8 mouse cellular contexts compared by ENCODE assay signal in the genomic region with DNA sequence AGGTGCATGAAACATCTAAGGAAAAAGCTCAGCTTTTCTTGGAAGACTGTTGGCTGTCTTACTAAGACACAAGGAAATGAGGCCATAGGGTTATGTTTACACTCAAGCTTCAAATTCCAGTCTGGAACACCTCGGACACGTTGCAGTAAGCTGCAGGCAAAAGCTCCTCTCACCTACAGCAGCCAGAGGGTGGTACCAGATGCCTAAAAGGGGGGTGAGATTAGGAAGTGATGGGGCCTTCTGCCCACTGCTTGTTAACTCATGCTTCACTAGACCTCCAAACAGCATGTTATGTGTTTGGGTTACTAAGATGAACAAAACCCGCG. TPM values are rescaled to one million over a fixed set of nuclear protein-coding genes. Genes with fewer than 3 reads are reported as not detected.
DNase-seq lines count a peak whose midpoint lies in the region; ATAC-seq lines count a peak whose summit lies in the region.

No protein-coding gene starts in this region.

- intact Hi-C loops in heart, postnatal 14 days (cut with DNase I), result loop anchor here (10.0 kb wide), 1 partner anchor 182 kb away; no protein-coding TSS in a partner anchor

- H3K27ac ChIP-seq in heart, embryonic 14.5 days (replicated peaks in 1 of 2; ENCODE audit: control insufficient read depth in 1 of 2, insufficient read depth in 1 of 2, low read depth in 2 of 2, low read length in 2 of 2), result peak overlapping the region; percentile 92 to 99
- peak overlapping the region; percentile 95 for H3K27ac ChIP-seq in hindbrain, embryonic 10.5 days

- no peaks in the 10 kb centered on the region for H3K27me3 ChIP-seq in heart, embryonic 14.5 days (ENCODE audit: control insufficient read depth, insufficient read depth, low read length)
- no peaks in the 10 kb centered on the region for H3K27me3 ChIP-seq in hindbrain, embryonic 10.5 days (ENCODE audit: insufficient read depth, poor library complexity, severe bottlenecking)

- H3K9me3 ChIP-seq in heart, embryonic 14.5 days (ENCODE audit: control insufficient read depth, low read length), result no peaks in the 10 kb centered on the region
- H3K9me3 ChIP-seq in hindbrain, embryonic 10.5 days, result no peaks in the 10 kb centered on the region

- 20% methylated on average over 4 of the region's 4 CpGs for WGBS in heart, embryonic 14.5 days
- 14% methylated on average over 4 of the region's 4 CpGs for WGBS in hindbrain, embryonic 10.5 days

- H3K4me3 ChIP-seq in heart, embryonic 14.5 days (ENCODE audit: control insufficient read depth in 1 of 2, insufficient read depth in 1 of 2, low read depth in 1 of 2, low read length in 2 of 2), result peak overlapping the region; percentile 57 to 91
- peak overlapping the region; percentile 60 for H3K4me3 ChIP-seq in hindbrain, embryonic 10.5 days

- H3K4me1 ChIP-seq in heart, embryonic 14.5 days (ENCODE audit: control insufficient read depth in 2 of 2, insufficient read depth in 2 of 2, low read length in 2 of 2), result no peaks in the 10 kb centered on the region
- no peaks in the 10 kb centered on the region for H3K4me1 ChIP-seq in hindbrain, embryonic 10.5 days (replicated peaks)

- H3K36me3 ChIP-seq in heart, embryonic 14.5 days (ENCODE audit: control insufficient read depth, insufficient read depth, low read length), result peaks cover 23% of the 10 kb centered on the region
- H3K36me3 ChIP-seq in hindbrain, embryonic 10.5 days, result peaks cover 10% of the 10 kb centered on the region

- no peak for DNase-seq in heart, postnatal 14 days
- DNase-seq in MEL-GATA-1-ER (ENCODE audit: extremely low read depth, low read depth), result peak; percentile 40
- DNase-seq in hindbrain, embryonic 10.5 days (ENCODE audit: low spot score), result no peak
- DNase-seq in gastrocnemius, adult 8-10 months (ENCODE audit: low spot score in 2 of 2), result no peak
- no peak for DNase-seq in layer of hippocampus, adult 11-12 months (ENCODE audit: low spot score)

- H3K9ac ChIP-seq in heart, embryonic 14.5 days (ENCODE audit: low read length), result peak overlapping the region; percentile 76

- H3K4me2 ChIP-seq in heart, embryonic 14.5 days (ENCODE audit: low read length), result peak overlapping the region; percentile 60

- ATAC-seq in heart, embryonic 14.5 days (ENCODE audit: insufficient number of reproducible peaks, insufficient read depth, low FRiP score, low read depth), result 0 out of 2 replicates have a peak, but pooled peaks have one; percentile 20
- peak; percentile 30; the same call in 1 of the 2 replicates for ATAC-seq in megakaryocyte progenitor cell, adult 5-6 weeks (replicated peaks; ENCODE audit: poor library complexity)
- no peak for ATAC-seq in activated CD4-positive, CD25-positive, alpha-beta regulatory T cell, adult 4 months

RNA-seq across cellular contexts. Expression of a gene that starts 0.6 kb away (rescaled TPM):
- polyA plus RNA-seq in heart, embryonic 14.5 days (2014; fragmentation: Nextera tagmentation; extraction: Ambion mirVana), result 66.5 and 66.6 TPM in 2 replicates
- 10 to 100 TPM; 46.1 to 50.5 TPM for total RNA-seq in heart, postnatal 14 days (2021)
- 60.4 and 73.7 TPM in 2 replicates for polyA plus RNA-seq in hindbrain, embryonic 10.5 days (2016; fragmentation: Nextera tagmentation; extraction: Ambion mirVana)
- 48.9 and 56.2 TPM in 2 replicates for total RNA-seq in megakaryocyte progenitor cell, adult 5-6 weeks (2015)
- total RNA-seq in megakaryocyte progenitor cell, adult 5-6 weeks (2017), result 73.3 and 81.0 TPM in 2 replicates
- total RNA-seq in gastrocnemius, adult 8-10 months (2022), result 100 to 1,000 TPM in 2 of 4 experiments, 10 to 100 TPM in 2; 85.3 to 108 (median 99.4) TPM
- polyA plus RNA-seq in activated CD4-positive, CD25-positive, alpha-beta regulatory T cell, adult 4 months (2017; shearing (Covaris generic)), result 10 to 100 TPM; 23.3 to 30.3 TPM

RNA-seq across cellular contexts. Expression of a gene that starts 9.9 kb away (rescaled TPM):
- polyA plus RNA-seq in heart, embryonic 14.5 days (2014; fragmentation: Nextera tagmentation; extraction: Ambion mirVana), result not detected in 2 replicates
- total RNA-seq in heart, postnatal 14 days (2021), result not detected
- not detected in 2 replicates for polyA plus RNA-seq in hindbrain, embryonic 10.5 days (2016; fragmentation: Nextera tagmentation; extraction: Ambion mirVana)
- not detected in 2 replicates for total RNA-seq in megakaryocyte progenitor cell, adult 5-6 weeks (2015)
- total RNA-seq in megakaryocyte progenitor cell, adult 5-6 weeks (2017), result not detected in 2 replicates
- not detected for total RNA-seq in gastrocnemius, adult 8-10 months (2022)
- not detected for polyA plus RNA-seq in activated CD4-positive, CD25-positive, alpha-beta regulatory T cell, adult 4 months (2017; shearing (Covaris generic))

RNA-seq across cellular contexts. Expression of a gene that starts 35.1 kb away (rescaled TPM):
- polyA plus RNA-seq in heart, embryonic 14.5 days (2014; fragmentation: Nextera tagmentation; extraction: Ambion mirVana), result not detected in 2 replicates
- total RNA-seq in heart, postnatal 14 days (2021), result not detected
- polyA plus RNA-seq in hindbrain, embryonic 10.5 days (2016; fragmentation: Nextera tagmentation; extraction: Ambion mirVana), result 0.10 and 0.12 TPM in 2 replicates
- not detected in 2 replicates for total RNA-seq in megakaryocyte progenitor cell, adult 5-6 weeks (2015)
- total RNA-seq in megakaryocyte progenitor cell, adult 5-6 weeks (2017), result not detected in 2 replicates
- not detected for total RNA-seq in gastrocnemius, adult 8-10 months (2022)
- polyA plus RNA-seq in activated CD4-positive, CD25-positive, alpha-beta regulatory T cell, adult 4 months (2017; shearing (Covaris generic)), result not detected
